Mouse (Mus musculus) limb, embryonic 15.5 days (tissue): ENCODE measurements around the gene Cog2. TPM values are rescaled to one million over a fixed set of nuclear protein-coding genes. Genes with fewer than 3 reads are reported as not detected.

ENCODE experiments used
- ATAC-seq: fragments of 200-750 bp; cut with Nextera tagmentation; 2 replicates; pipeline ENCODE4 v1.8.0; 2017; ENCODE audit warnings: low read depth, moderate TSS enrichment; ENCODE audit not compliant: insufficient number of reproducible peaks, low FRiP score, low TSS enrichment
- H3K27ac ChIP-seq: fragments of 300-500 bp; sonication (generic); 2 replicates; pipeline ENCODE4 v1.5.1; 2015; ENCODE audit warnings: moderate library complexity, mild to moderate bottlenecking, inconsistent platforms
- H3K27me3 ChIP-seq: fragments of 300-500 bp; sonication (generic); 2 replicates; pipeline ENCODE4 v1.6.1; 2015; ENCODE audit warnings: inconsistent platforms
- H3K36me3 ChIP-seq: fragments of 300-500 bp; sonication (generic); 2 replicates; pipeline ENCODE4 v1.6.1; 2015; ENCODE audit warnings: inconsistent platforms
- H3K4me1 ChIP-seq: fragments of 300-500 bp; sonication (generic); 2 replicates; pipeline ENCODE4 v1.6.1; 2015; ENCODE audit warnings: inconsistent platforms
- H3K4me2 ChIP-seq: fragments of 300-500 bp; sonication (generic); 2 replicates; pipeline ENCODE4 v1.6.1; 2015; ENCODE audit warnings: mild to moderate bottlenecking, inconsistent platforms
- H3K4me3 ChIP-seq: fragments of 300-500 bp; sonication (generic); 2 replicates; pipeline ENCODE4 v1.5.1; 2015; ENCODE audit warnings: mild to moderate bottlenecking, inconsistent platforms
- H3K9ac ChIP-seq: fragments of 300-500 bp; sonication (generic); 2 replicates; pipeline ENCODE4 v1.6.1; 2015; ENCODE audit warnings: inconsistent platforms
- H3K9me3 ChIP-seq: fragments of 300-500 bp; sonication (generic); 2 replicates; pipeline ENCODE4 v1.6.1; 2016; ENCODE audit warnings: inconsistent platforms
- WGBS: fragments of 180-500 bp; shearing (Covaris S2); methylation state at CpG from one replicate; pipeline ENCODE4 v1.1.7; 2015; 5-methylcytosine and 5-hydroxymethylcytosine counted together
- polyA plus RNA-seq: library from polyadenylated mRNA; unstranded; fragments of >200 nt; fragmentation: Nextera tagmentation; extraction: Ambion mirVana; gene quantifications from 2 replicates; pipeline ENCODE4 v1.2.1, GENCODE M21; 2015

The Cog2 gene
- polyA plus RNA-seq, 1 experiment from 2014 or later, result 41.0 TPM

GRCm38 (mm10) chr8:124496266-124496665 lies 24.3 kb upstream of the Cog2 start:
- peaks cover 22% of the 10 kb centered on the region; the same call in 1 of the 2 replicates for H3K4me1 ChIP-seq
- H3K4me3 ChIP-seq, result no peak overlapping the region
- H3K27ac ChIP-seq, result peak overlapping the region; percentile 81
- WGBS, result 55% methylated on average over 4 of the region's 4 CpGs
- no peak for ATAC-seq
- no peak overlapping the region for H3K9ac ChIP-seq
- no peak overlapping the region for H3K4me2 ChIP-seq
- H3K27me3 ChIP-seq, result no peaks in the 10 kb centered on the region
- no peaks in the 10 kb centered on the region for H3K9me3 ChIP-seq
- H3K36me3 ChIP-seq, result no peaks in the 10 kb centered on the region

- WGBS, result 88% methylated on average over 5 of the region's 5 CpGs
- no peak for ATAC-seq
- no peak overlapping the region for H3K9ac ChIP-seq
- H3K4me1 ChIP-seq, result peaks cover 22% of the 10 kb centered on the region; the same call in 1 of the 2 replicates
- H3K4me2 ChIP-seq, result no peak overlapping the region
- no peaks in the 10 kb centered on the region for H3K36me3 ChIP-seq
- no peak overlapping the region for H3K4me3 ChIP-seq
- no peaks in the 10 kb centered on the region for H3K27me3 ChIP-seq
- H3K27ac ChIP-seq, result no peak overlapping the region
- no peaks in the 10 kb centered on the region for H3K9me3 ChIP-seq
Observed at GRCm38 (mm10) chr8:124496871-124497270, 23.7 kb upstream of the Cog2 start.

- Histone ChIP-seq H3K36me3 (no peaks in the 10 kb centered on the region), H3K9ac (no peak overlapping the region), H3K4me2 (no peak overlapping the region), H3K27me3 (no peaks in the 10 kb centered on the region), H3K27ac (no peak overlapping the region), H3K4me3 (no peak overlapping the region), H3K9me3 (no peaks in the 10 kb centered on the region), H3K4me1 (peaks cover 22% of the 10 kb centered on the region; the same call in 1 of the 2 replicates)
- 0 out of 2 replicates have a peak, but pooled peaks have one; percentile 27 for ATAC-seq
Observed at GRCm38 (mm10) chr8:124498398-124498797, 22.2 kb upstream of the Cog2 start.

GRCm38 (mm10) chr8:124499236-124499937 lies 21.2 kb upstream of the Cog2 start:
- WGBS, result 56% methylated on average over 7 of the region's 7 CpGs

GRCm38 (mm10) chr8:124499938-124500239 lies 20.7 kb upstream of the Cog2 start:
- 82% methylated on average over 5 of the region's 5 CpGs for WGBS
- ATAC-seq, result no peak

More at GRCm38 (mm10) chr8:124499236-124499937, 21.2 kb upstream of the Cog2 start:
- peaks cover 18% of the 10 kb centered on the region; the same call in 1 of the 2 replicates for H3K4me1 ChIP-seq
- H3K9me3 ChIP-seq, result no peaks in the 10 kb centered on the region
- H3K4me2 ChIP-seq, result no peak overlapping the region
- H3K27me3 ChIP-seq, result no peaks in the 10 kb centered on the region
- H3K36me3 ChIP-seq, result no peaks in the 10 kb centered on the region
- no peak for ATAC-seq
- H3K9ac ChIP-seq, result no peak overlapping the region
- H3K4me3 ChIP-seq, result no peak overlapping the region
- no peak overlapping the region for H3K27ac ChIP-seq

GRCm38 (mm10) chr8:124505626-124506025 lies 14.9 kb upstream of the Cog2 start:
- H3K4me3 ChIP-seq, result no peak overlapping the region
- no peaks in the 10 kb centered on the region for H3K36me3 ChIP-seq
- H3K4me2 ChIP-seq, result no peak overlapping the region
- no peak overlapping the region for H3K9ac ChIP-seq
- H3K4me1 ChIP-seq, result no peaks in the 10 kb centered on the region
- H3K9me3 ChIP-seq, result no peaks in the 10 kb centered on the region
- no peak for ATAC-seq
- H3K27me3 ChIP-seq, result no peaks in the 10 kb centered on the region
- no peak overlapping the region for H3K27ac ChIP-seq

More at GRCm38 (mm10) chr8:124499938-124500239, 20.7 kb upstream of the Cog2 start:
- no peaks in the 10 kb centered on the region for H3K9me3 ChIP-seq
- H3K36me3 ChIP-seq, result no peaks in the 10 kb centered on the region
- H3K27me3 ChIP-seq, result no peaks in the 10 kb centered on the region
- H3K4me3 ChIP-seq, result no peak overlapping the region
- peaks cover 13% of the 10 kb centered on the region; the same call in 1 of the 2 replicates for H3K4me1 ChIP-seq
- H3K9ac ChIP-seq, result no peak overlapping the region
- H3K27ac ChIP-seq, result no peak overlapping the region
- H3K4me2 ChIP-seq, result no peak overlapping the region

- ATAC-seq, result no peak
- no peaks in the 10 kb centered on the region for H3K27me3 ChIP-seq
- 75% methylated on average over 8 of the region's 8 CpGs for WGBS
- no peak overlapping the region for H3K27ac ChIP-seq
- H3K4me1 ChIP-seq, result no peaks in the 10 kb centered on the region
- no peaks in the 10 kb centered on the region for H3K36me3 ChIP-seq
- no peak overlapping the region for H3K4me3 ChIP-seq
- no peaks in the 10 kb centered on the region for H3K9me3 ChIP-seq
- H3K4me2 ChIP-seq, result no peak overlapping the region
- no peak overlapping the region for H3K9ac ChIP-seq
Observed at GRCm38 (mm10) chr8:124507572-124508320, 12.8 kb upstream of the Cog2 start.

GRCm38 (mm10) chr8:124508321-124508695 lies 12.3 kb upstream of the Cog2 start:
- Histone ChIP-seq H3K9ac (no peak overlapping the region), H3K36me3 (no peaks in the 10 kb centered on the region), H3K27ac (no peak overlapping the region), H3K4me1 (no peaks in the 10 kb centered on the region), H3K9me3 (no peaks in the 10 kb centered on the region), H3K27me3 (no peaks in the 10 kb centered on the region), H3K4me2 (no peak overlapping the region), H3K4me3 (no peak overlapping the region)
- no peak for ATAC-seq
- 81% methylated on average over 6 of the region's 6 CpGs for WGBS

- H3K4me1 ChIP-seq, result no peaks in the 10 kb centered on the region
- H3K9ac ChIP-seq, result no peak overlapping the region
- no peaks in the 10 kb centered on the region for H3K27me3 ChIP-seq
- no peaks in the 10 kb centered on the region for H3K9me3 ChIP-seq
- WGBS, result 56% methylated on average over 3 of the region's 3 CpGs
- H3K27ac ChIP-seq, result no peak overlapping the region
- ATAC-seq, result no peak
- H3K4me3 ChIP-seq, result no peak overlapping the region
- H3K4me2 ChIP-seq, result no peak overlapping the region
- H3K36me3 ChIP-seq, result no peaks in the 10 kb centered on the region
Observed at GRCm38 (mm10) chr8:124509156-124509555, 11.4 kb upstream of the Cog2 start.

GRCm38 (mm10) chr8:124516039-124516438 lies 4.5 kb upstream of the Cog2 start:
- ATAC-seq, result no peak
- Histone ChIP-seq H3K4me2 (no peak overlapping the region), H3K4me1 (no peaks in the 10 kb centered on the region), H3K9me3 (no peaks in the 10 kb centered on the region), H3K9ac (no peak overlapping the region), H3K4me3 (no peak overlapping the region), H3K27ac (no peak overlapping the region), H3K36me3 (no peaks in the 10 kb centered on the region), H3K27me3 (no peaks in the 10 kb centered on the region)
- WGBS, result 60% methylated on average over 3 of the region's 3 CpGs

GRCm38 (mm10) chr8:124516525-124516924 lies 4.0 kb upstream of the Cog2 start:
- Histone ChIP-seq H3K36me3 (no peaks in the 10 kb centered on the region), H3K4me1 (peaks cover 3% of the 10 kb centered on the region), H3K9ac (no peak overlapping the region), H3K27me3 (no peaks in the 10 kb centered on the region), H3K4me2 (no peak overlapping the region), H3K27ac (no peak overlapping the region), H3K4me3 (no peak overlapping the region), H3K9me3 (no peaks in the 10 kb centered on the region)
- no peak for ATAC-seq
- WGBS, result 73% methylated on average over 6 of the region's 6 CpGs

- H3K4me3 ChIP-seq, result no peak overlapping the region
- H3K27me3 ChIP-seq, result no peaks in the 10 kb centered on the region
- H3K9ac ChIP-seq, result no peak overlapping the region
- H3K4me1 ChIP-seq, result peaks cover 9% of the 10 kb centered on the region
- no peak overlapping the region for H3K27ac ChIP-seq
- no peaks in the 10 kb centered on the region for H3K9me3 ChIP-seq
- no peak overlapping the region for H3K4me2 ChIP-seq
- 70% methylated on average over 6 of the region's 6 CpGs for WGBS
- no peak for ATAC-seq
- H3K36me3 ChIP-seq, result no peaks in the 10 kb centered on the region
Observed at GRCm38 (mm10) chr8:124517142-124517541, 3.4 kb upstream of the Cog2 start.
